ENCODE assay signal across 14 mouse cellular contexts in the genomic region with DNA sequence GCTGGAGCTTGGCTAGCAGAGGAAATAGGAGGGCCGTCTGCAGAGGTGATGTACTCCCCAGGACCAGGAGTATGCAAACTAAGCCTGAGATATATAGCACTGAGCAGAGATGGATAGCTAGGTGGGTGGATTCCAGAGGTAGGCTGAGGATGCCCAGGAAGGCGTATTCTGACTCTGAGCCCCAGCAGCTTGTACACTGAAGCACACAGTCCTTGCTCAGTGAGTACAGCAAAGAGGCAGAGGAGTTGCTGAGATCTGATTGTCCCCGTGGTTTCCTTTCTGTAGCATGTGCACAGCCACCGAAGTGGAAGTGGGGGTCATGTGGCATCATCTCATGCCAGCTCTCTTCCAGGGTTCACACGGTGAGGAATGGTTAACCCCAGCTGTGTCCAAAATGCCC. TPM values are rescaled to one million over a fixed set of nuclear protein-coding genes. Genes with fewer than 3 reads are reported as not detected.
DNase-seq lines count a peak whose midpoint lies in the region; ATAC-seq lines count a peak whose summit lies in the region.
"Had no signal": no experiment of that assay in that cellular context is flagged by ENCODE, and none has a peak within 500 bp of the region (broad histone marks: within the 10 kb centered on the region; RNA-seq: fewer than 3 reads in every experiment).

No protein-coding gene starts in this region.

- peak; percentile 88 for ATAC-seq in common myeloid progenitor, adult 5-6 weeks (replicated peaks; ENCODE audit: low read depth, poor library complexity, severe bottlenecking)
- peak; percentile 44 for ATAC-seq in megakaryocyte progenitor cell, adult 5-6 weeks (replicated peaks; ENCODE audit: poor library complexity)
- ATAC-seq: forebrain, embryonic 16.5 days had no signal

- peak; percentile 51 for DNase-seq in layer of hippocampus, adult 9-11 months
- no peak for DNase-seq in layer of hippocampus, postnatal 14 days (ENCODE audit: low spot score in 2 of 2)
- DNase-seq in thymus, postnatal 25 days, result peak; percentile 39
- DNase-seq in thymus, adult 18-20 months, result no peak
- DNase-seq in embryo, embryonic 10 days (ENCODE audit: low spot score), result no peak
- no peak for DNase-seq in T-cell, adult 2 months (ENCODE audit: low spot score)
- DNase-seq: adrenal gland, postnatal 25 days; cerebellum, adult 2 months; cerebellum, postnatal 10 days; gastrocnemius, postnatal 14 days had no signal

RNA-seq across cellular contexts. Expression of a gene that starts 54.0 kb away (rescaled TPM):
- total RNA-seq in layer of hippocampus, postnatal 14 days (2021), result 10 to 100 TPM; 13.9 to 15.1 TPM
- not detected in 2 replicates for total RNA-seq in common myeloid progenitor, adult 5-6 weeks (2017)
- not detected in 2 replicates for total RNA-seq in megakaryocyte progenitor cell, adult 5-6 weeks (2015)
- 0.17 TPM in 2 replicates for total RNA-seq in megakaryocyte progenitor cell, adult 5-6 weeks (2017)
- total RNA-seq: granulocyte monocyte progenitor cell, adult 5-6 weeks had no signal

Comparison
In these comparisons a context has a peak if more than half of its experiments do, and no peak if none do; other contexts are left out.
1. DNase-seq: peak in layer of hippocampus, adult 9-11 months (single experiment) and thymus, postnatal 25 days (single experiment); none in layer of hippocampus, postnatal 14 days (0 of 2), thymus, adult 18-20 months (0 of 2), embryo, embryonic 10 days (single experiment) and T-cell, adult 2 months (single experiment).
2. RNA of a gene that starts 54.0 kb away (total RNA-seq): 13.9 to 15.1 TPM in layer of hippocampus, postnatal 14 days; 0.17 TPM in megakaryocyte progenitor cell, adult 5-6 weeks and not detected in common myeloid progenitor, adult 5-6 weeks; every median in the first group is over 10 times any median in the second.